Mouse (Mus musculus): Measurements from ENCODE around the gene Adra2c.

DNA sequence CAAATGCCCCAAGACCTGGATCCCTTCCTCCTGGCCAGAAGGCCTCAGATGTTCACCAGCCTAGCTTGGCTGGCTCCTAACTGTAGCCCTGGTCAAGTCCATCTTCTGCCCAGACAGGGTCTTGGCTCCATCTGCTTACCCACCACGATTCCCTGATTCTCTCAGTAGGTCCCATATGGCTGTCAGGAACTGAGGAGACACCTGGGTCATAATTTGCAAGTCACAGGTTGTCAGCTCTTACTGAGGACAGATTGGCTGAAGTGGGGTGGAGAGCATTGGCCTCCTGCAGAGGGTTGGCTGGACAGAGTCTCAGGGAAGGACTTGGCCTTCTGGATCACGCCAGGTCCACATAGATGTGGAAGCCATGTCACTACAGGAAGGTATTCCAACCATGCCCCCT is 39.5 kb upstream of the Adra2c start:
- TF ChIP-seq CTCF (IDR thresholded peaks at IDR 0.05; ENCODE audit: low read depth, low read length) (no peak), POLR2A (IDR thresholded peaks at IDR 0.05; ENCODE audit: insufficient read depth, low read length) (no peak)
